ENCODE assay signal across 10 mouse cellular contexts in genomic region chr2:165955386-165955785, GRCm38 (mm10). TPM values are rescaled to one million over a fixed set of nuclear protein-coding genes. Genes with fewer than 3 reads are reported as not detected.
DNase-seq lines count a peak whose midpoint lies in the region; TF ChIP-seq lines count a peak whose summit lies in the region.
"Had no signal": no experiment of that assay in that cellular context is flagged by ENCODE, and none has a peak within 500 bp of the region (broad histone marks: within the 10 kb centered on the region; RNA-seq: fewer than 3 reads in every experiment).

No protein-coding gene starts in this region.

- TF ChIP-seq CTCF in kidney, adult 2 months (conservative IDR thresholded peaks at IDR 0.05; ENCODE audit: insufficient read depth, insufficient read length, low read depth, low read length) = no peak
- no peak for TF ChIP-seq CTCF in MEL (IDR thresholded peaks at IDR 0.05 in 2 of 3, conservative IDR thresholded peaks at IDR 0.05 in 1 of 3; ENCODE audit: control insufficient read depth in 1 of 3, insufficient read depth in 1 of 3, low read depth in 2 of 3, low read length in 3 of 3, poor library complexity in 1 of 3, severe bottlenecking in 1 of 3)

- peaks cover 7% of the 10 kb centered on the region for H3K4me1 ChIP-seq in kidney, adult 2 months (ENCODE audit: control insufficient read depth, insufficient read depth, low read length)
- H3K4me1 ChIP-seq in MEL (ENCODE audit: control insufficient read depth in 1 of 2, insufficient read depth in 2 of 2, low read length in 2 of 2) = peaks cover 14 to 38% of the 10 kb centered on the region in 2 experiments

- peak overlapping the region; percentile 53 for H3K9ac ChIP-seq in MEL (ENCODE audit: control insufficient read depth, low read depth, low read length, poor library complexity, severe bottlenecking)
- H3K9ac ChIP-seq: embryonic facial prominence, embryonic 15.5 days; hindbrain, embryonic 13.5 days had no signal

- WGBS in kidney, adult 2 months = 74% methylated on average over 8 of the region's 8 CpGs
- WGBS in macrophage (ENCODE audit: missing documents) = 70% methylated on average over 4 of the region's 8 CpGs

- DNase-seq in kidney, adult 2 months = no peak
- no peak for DNase-seq in kidney, adult 9 months
- DNase-seq in CD4-positive helper T cell, adult 2 months (ENCODE audit: low read depth, low spot score) = peak; percentile 52
- DNase-seq in MEL (ENCODE audit: low read depth, low spot score) = peak; percentile 77
- no peak for DNase-seq in adrenal gland, postnatal 14 days
- DNase-seq in urinary bladder, postnatal 4 days (ENCODE audit: low spot score in 2 of 2) = no peak
- DNase-seq: cerebellum, adult 2 months had no signal

- peak overlapping the region; percentile 64 for H3K27ac ChIP-seq in kidney, adult 2 months (ENCODE audit: insufficient read depth, low read depth, low read length)
- H3K27ac ChIP-seq in MEL (ENCODE audit: control insufficient read depth, low read depth, low read length) = peak overlapping the region; percentile 94
- H3K27ac ChIP-seq in macrophage = peak overlapping the region; percentile 99
- H3K27ac ChIP-seq: embryonic facial prominence, embryonic 15.5 days; hindbrain, embryonic 13.5 days had no signal

- no peak for TF ChIP-seq RAD21 in MEL (IDR thresholded peaks at IDR 0.05; ENCODE audit: low read depth, low read length)

- no peak for TF ChIP-seq EP300 in MEL (IDR thresholded peaks at IDR 0.05; ENCODE audit: low read depth in 1 of 2, low read length in 2 of 2)

- TF ChIP-seq POLR2A in kidney, adult 2 months (IDR thresholded peaks at IDR 0.05; ENCODE audit: low read depth, low read length) = no peak
- TF ChIP-seq POLR2A in MEL (IDR thresholded peaks at IDR 0.05; ENCODE audit: control insufficient read depth in 1 of 2, insufficient read depth in 1 of 2, low read depth in 1 of 2, low read length in 2 of 2, poor library complexity in 1 of 2) = no peak

- H3K36me3 ChIP-seq in kidney, adult 2 months (ENCODE audit: control insufficient read depth, insufficient read depth, low read length) = no peaks in the 10 kb centered on the region
- H3K36me3 ChIP-seq in MEL (ENCODE audit: control insufficient read depth in 1 of 2, insufficient read depth in 2 of 2, low read length in 2 of 2) (peaks cover 0 to 27% of the 10 kb centered on the region in 2 experiments; a peak in 2 of 4 replicates), macrophage (ENCODE audit: inconsistent target) (no peaks in the 10 kb centered on the region)
- H3K36me3 ChIP-seq: embryonic facial prominence, embryonic 15.5 days; hindbrain, embryonic 13.5 days had no signal

- H3K27me3 ChIP-seq in kidney, adult 2 months (replicated peaks; ENCODE audit: control insufficient read depth, insufficient read depth, low read length) = no peaks in the 10 kb centered on the region
- H3K27me3 ChIP-seq in MEL (ENCODE audit: control insufficient read depth in 1 of 2, insufficient read depth in 2 of 2, low read length in 2 of 2) = no peaks in the 10 kb centered on the region
- H3K27me3 ChIP-seq: embryonic facial prominence, embryonic 15.5 days; hindbrain, embryonic 13.5 days had no signal

- no peaks in the 10 kb centered on the region for H3K9me3 ChIP-seq in MEL (replicated peaks; ENCODE audit: insufficient read depth, low read length)
- H3K9me3 ChIP-seq: embryonic facial prominence, embryonic 15.5 days; hindbrain, embryonic 13.5 days had no signal

- H3K79me2 ChIP-seq in MEL (ENCODE audit: control insufficient read depth, insufficient read depth, low read length, poor library complexity) (no peaks in the 10 kb centered on the region; the same call in 1 of the 2 replicates), macrophage (ENCODE audit: inconsistent target) (no peaks in the 10 kb centered on the region)

- no peak overlapping the region for H3K4me3 ChIP-seq in kidney, adult 2 months (ENCODE audit: insufficient read depth, low read depth, low read length)
- peak overlapping the region; percentile 29 to 30 for H3K4me3 ChIP-seq in MEL (ENCODE audit: control insufficient read depth in 1 of 2, insufficient read depth in 1 of 2, low read depth in 2 of 2, low read length in 2 of 2)
- H3K4me3 ChIP-seq in macrophage (ENCODE audit: inconsistent target) = no peak overlapping the region
- H3K4me3 ChIP-seq: embryonic facial prominence, embryonic 15.5 days; hindbrain, embryonic 13.5 days had no signal

TF ChIP-seq in MEL, 35 proteins besides CTCF, POLR2A, EP300 and RAD21:
- TF ChIP-seq SMC3 (IDR thresholded peaks at IDR 0.05; ENCODE audit: low read depth, low read length) = no peak
- no peak for TF ChIP-seq MAFK (IDR thresholded peaks at IDR 0.05; ENCODE audit: borderline replicate concordance, low read depth, low read length)
TF ChIP-seq in MEL: peak in this region for 0.

RNA-seq across cellular contexts. Expression of gene Ncoa3, which starts 37.0 kb away (rescaled TPM):
- polyA plus RNA-seq in kidney, adult 2 months (2012; rRNA removed) = 36.3 and 42.0 TPM in 2 replicates
- total RNA-seq in MEL (2012; rRNA removed) = 5.7 and 6.7 TPM in 2 replicates
- polyA plus RNA-seq in MEL (2012; ENCODE audit: insufficient read depth in 1 of 2, insufficient read length in 2 of 2, low read depth in 1 of 2, low replicate concordance in 2 of 2, missing spikeins in 1 of 2) (10 to 100 TPM; 10.3 to 19.8 TPM), macrophage (2018) (48.3 to 71.1 TPM (median 65.0 TPM) in 3 replicates)
- 100 to 1,000 TPM in 23 of 26 experiments, 10 to 100 TPM in 3; 62.1 to 293 (median 204) TPM for total RNA-seq in macrophage (2018; cell fraction: chromatin; rRNA removed)
- total RNA-seq in macrophage (2018; cell fraction: cytosol; rRNA removed) = 100 to 1,000 TPM in 3 of 26 experiments, 10 to 100 TPM in 23; 52.7 to 107 (median 91.0) TPM
- total RNA-seq in macrophage (2018; cell fraction: nucleus; rRNA removed) = 100 to 1,000 TPM in 21 of 26 experiments, 10 to 100 TPM in 5; 76.5 to 218 (median 154) TPM
- total RNA-seq in adrenal gland, postnatal 14 days (2021) = 31.3 and 42.8 TPM in 2 replicates

RNA-seq across cellular contexts. Expression of gene Zmynd8, which starts 56.6 kb away (rescaled TPM):
- polyA plus RNA-seq in kidney, adult 2 months (2012; rRNA removed) = 27.7 and 29.0 TPM in 2 replicates
- total RNA-seq in MEL (2012; rRNA removed) = 30.3 and 37.3 TPM in 2 replicates
- polyA plus RNA-seq in MEL (2012; ENCODE audit: insufficient read depth in 1 of 2, insufficient read length in 2 of 2, low read depth in 1 of 2, low replicate concordance in 2 of 2, missing spikeins in 1 of 2) (10 to 100 TPM; 41.6 to 89.2 TPM), macrophage (2018) (52.3 to 95.5 TPM (median 75.2 TPM) in 3 replicates)
- 100 to 1,000 TPM; 113 to 715 (median 441) TPM for total RNA-seq in macrophage (2018; cell fraction: chromatin; rRNA removed)
- 100 to 1,000 TPM in 8 of 26 experiments, 10 to 100 TPM in 18; 32.1 to 112 (median 96.4) TPM for total RNA-seq in macrophage (2018; cell fraction: cytosol; rRNA removed)
- 100 to 1,000 TPM in 22 of 26 experiments, 10 to 100 TPM in 4; 57.9 to 347 (median 193) TPM for total RNA-seq in macrophage (2018; cell fraction: nucleus; rRNA removed)
- 45.8 and 59.2 TPM in 2 replicates for total RNA-seq in adrenal gland, postnatal 14 days (2021)

Comparison
In these comparisons a context has a peak if more than half of its experiments do, and no peak if none do; other contexts are left out.
1. DNase-seq: peak in CD4-positive helper T cell, adult 2 months (single experiment) and MEL (single experiment); none in kidney, adult 2 months (single experiment), kidney, adult 9 months (single experiment), adrenal gland, postnatal 14 days (single experiment) and urinary bladder, postnatal 4 days (0 of 2).
2. H3K4me3 ChIP-seq: peak in MEL (2 of 2); none in kidney, adult 2 months (single experiment) and macrophage (single experiment).
3. Peak in every context shown above with its lines, with median percentiles within 50 percentile points of each other: H3K27ac ChIP-seq.